Mouse (Mus musculus) brain, adult 2 months (tissue): ENCODE results near the gene Taf12.
A peak's percentile ranks its signal among the peaks of the same experiment; 100 is the strongest.

Experiments
- DNase-seq: peaks from one replicate; pipeline ENCODE4 v3.0.0; 2011; ENCODE audit warnings: low read depth, low spot score

Gene Taf12

GRCm38 (mm10) chr4:132274156-132274862 is at the start of gene Taf12:
Gene Taf12 (plus strand): TSS chr4:132274375.
- peak; percentile 97 for DNase-seq

GRCm38 (mm10) chr4:132230422-132230821 is 43.8 kb upstream of the Taf12 start:
- no peak for DNase-seq

- DNase-seq, result no peak
These were observed 39.5 kb upstream of the Taf12 start for GRCm38 (mm10) chr4:132234710-132235109.

GRCm38 (mm10) chr4:132238356-132238755 is 35.8 kb upstream of the Taf12 start:
- DNase-seq, result no peak

GRCm38 (mm10) chr4:132240367-132240766 is 33.8 kb upstream of the Taf12 start:
- no peak for DNase-seq

GRCm38 (mm10) chr4:132241208-132241607 is 33.0 kb upstream of the Taf12 start:
- DNase-seq, result no peak

- DNase-seq, result no peak
These were observed 28.5 kb upstream of the Taf12 start for GRCm38 (mm10) chr4:132245643-132246042.

- peak; percentile 37 for DNase-seq
These were observed 26.7 kb upstream of the Taf12 start for GRCm38 (mm10) chr4:132247451-132247997.

GRCm38 (mm10) chr4:132251596-132251995 is 22.6 kb upstream of the Taf12 start:
- no peak for DNase-seq

GRCm38 (mm10) chr4:132253128-132253527 is 21.0 kb upstream of the Taf12 start:
- DNase-seq, result no peak

- peak; percentile 38 for DNase-seq
These were observed 20.6 kb upstream of the Taf12 start for GRCm38 (mm10) chr4:132253622-132254021.

- DNase-seq, result no peak
These were observed 19.2 kb upstream of the Taf12 start for GRCm38 (mm10) chr4:132254986-132255385.

- no peak for DNase-seq
These were observed 17.8 kb upstream of the Taf12 start for GRCm38 (mm10) chr4:132256384-132256783.

- DNase-seq, result no peak
These were observed 14.9 kb upstream of the Taf12 start for GRCm38 (mm10) chr4:132259248-132259647.

GRCm38 (mm10) chr4:132260404-132261379 is 13.5 kb upstream of the Taf12 start:
- DNase-seq, result peak; percentile 71

GRCm38 (mm10) chr4:132261514-132262357 is 12.4 kb upstream of the Taf12 start, which contains the start of gene Gmeb1:
Gene Gmeb1 (minus strand): TSS chr4:132261602.
- peak; percentile 89 for DNase-seq

- DNase-seq, result no peak
These were observed 11.9 kb upstream of the Taf12 start for GRCm38 (mm10) chr4:132262358-132262616.

GRCm38 (mm10) chr4:132263313-132263712 is 10.9 kb upstream of the Taf12 start:
- DNase-seq, result no peak

- peak; percentile 82 for DNase-seq
These were observed 7.3 kb upstream of the Taf12 start for GRCm38 (mm10) chr4:132266835-132267349.

- DNase-seq, result peak; percentile 73
These were observed 5.1 kb upstream of the Taf12 start for GRCm38 (mm10) chr4:132268871-132269739.
